Mouse (Mus musculus): ENCODE measurements around the gene Gapdh.

- TF ChIP-seq POLR2A (IDR thresholded peaks at IDR 0.05; ENCODE audit: borderline replicate concordance, extremely low read depth, low read depth, low read length) (peak; percentile 76; the same call in 1 of the 2 replicates), CTCF (IDR thresholded peaks at IDR 0.05; ENCODE audit: insufficient read depth, low read length) (no peak)
Measured at GRCm38 (mm10) chr6:125131302-125132156, 34.7 kb downstream of the Gapdh start, which contains the start of gene Nop2.
